In the genomic region with DNA sequence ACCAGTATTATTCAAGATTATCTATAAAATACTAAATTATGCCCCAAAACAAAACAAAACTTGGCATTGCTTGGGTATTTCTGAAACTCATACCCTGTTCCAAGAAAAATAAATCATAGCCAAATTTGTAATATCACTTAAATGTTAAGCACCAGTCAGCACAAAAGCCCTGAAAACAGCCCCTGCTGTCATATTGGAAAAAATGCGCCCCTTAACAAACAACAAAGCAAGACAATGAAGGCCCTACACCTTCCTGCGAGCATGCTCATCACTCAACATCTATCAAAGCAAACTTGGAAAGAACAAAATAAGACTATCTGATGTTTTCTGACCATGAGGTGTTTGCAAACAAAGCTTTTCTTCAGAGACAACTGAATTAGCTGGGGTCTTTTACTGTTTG, we compare ENCODE assay signal across 15 mouse cellular contexts.
"Had no signal": no experiment of that assay in that cellular context is flagged by ENCODE, and none has a peak within 500 bp of the region (broad histone marks: within the 10 kb centered on the region; RNA-seq: fewer than 3 reads in every experiment).

No protein-coding gene starts in this region.

- H3K9ac ChIP-seq: neural tube, embryonic 15.5 days; stomach, embryonic 15.5 days had no signal

- H3K4me2 ChIP-seq: neural tube, embryonic 15.5 days; stomach, embryonic 15.5 days had no signal

- DNase-seq: retina, postnatal 1 day; right cerebral cortex, adult 18-20 months; right cerebral cortex, postnatal 14 days; right cerebral cortex, postnatal 25 days; right cerebral cortex, postnatal 4 days; spleen, adult 18-20 months; thymus, adult 18-20 months; thymus, adult 2 months; thymus, postnatal 14 days; thymus, postnatal 25 days; thymus, postnatal 36 days; thymus, postnatal 4 days had no signal

- H3K27me3 ChIP-seq: neural tube, embryonic 15.5 days; stomach, embryonic 15.5 days had no signal

- H3K4me3 ChIP-seq: neural tube, embryonic 15.5 days; stomach, embryonic 15.5 days had no signal

- H3K27ac ChIP-seq: neural tube, embryonic 15.5 days; stomach, embryonic 15.5 days; stomach, postnatal 0 days had no signal

- H3K36me3 ChIP-seq: neural tube, embryonic 15.5 days; stomach, embryonic 15.5 days had no signal

- H3K9me3 ChIP-seq: neural tube, embryonic 15.5 days; stomach, embryonic 15.5 days had no signal
